Mouse (Mus musculus): ENCODE data around the gene Tinagl1.

DNA sequence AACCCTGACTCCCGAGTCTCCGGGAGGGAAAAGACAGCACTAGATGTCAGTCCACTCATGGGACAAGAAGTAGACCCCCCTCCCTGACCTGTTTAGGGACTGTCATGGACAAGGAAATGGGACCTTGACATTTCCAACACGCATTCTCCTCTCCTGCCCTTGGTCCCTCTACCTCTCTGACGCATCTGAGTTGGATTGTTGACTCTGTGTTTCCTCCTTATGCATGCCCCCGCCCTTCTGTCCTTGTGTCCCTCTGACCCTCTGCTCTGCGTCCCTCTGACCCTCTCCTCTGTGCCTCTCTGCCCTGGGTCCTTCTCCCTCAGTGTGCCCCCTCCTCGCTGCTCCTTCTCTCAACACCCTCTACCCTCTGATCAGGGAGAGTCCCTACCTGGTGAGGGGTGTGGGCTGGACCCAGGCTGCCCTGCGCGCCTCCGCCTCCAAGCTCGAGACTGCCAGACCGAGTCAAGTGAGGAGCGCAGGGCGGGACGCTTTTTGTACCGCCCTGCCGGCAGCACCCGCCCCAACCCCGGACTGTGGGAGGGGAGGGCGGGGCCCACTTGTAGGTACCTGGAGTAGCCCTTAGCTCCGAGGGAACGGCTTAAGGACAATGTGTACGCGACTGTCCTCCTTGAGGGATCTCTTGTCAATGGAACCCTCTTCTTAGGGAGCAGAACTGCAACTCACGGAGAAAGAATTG is 439 bp downstream of the Tinagl1 start:
- TF ChIP-seq GATA1 (IDR thresholded peaks at IDR 0.05; ENCODE audit: borderline replicate concordance, low read length) (no peak), FLI1 (IDR thresholded peaks at IDR 0.05; ENCODE audit: low read length) (no peak)

Data from megakaryocyte, embryonic 14.5 days (primary cell).